Mouse (Mus musculus) retina, postnatal 1 day (tissue): ENCODE measurements around the gene Napepld.
A peak's percentile ranks its signal among the peaks of the same experiment; 100 is the strongest.
"Not testable (repeated sequence)": the region's sequence is repeated elsewhere in the genome, so short reads cannot be mapped to it uniquely, and the experiment has no call there.

Experiments used
- DNase-seq: peaks from one replicate; pipeline ENCODE4 v3.0.0-alpha.2; 2012

Gene Napepld

GRCm38 (mm10) chr5:21701351-21702008 lies at the start of gene Napepld:
Gene Napepld, minus strand, starts transcription at chr5:21701396.
- DNase-seq = peak; percentile 98

GRCm38 (mm10) chr5:21745966-21746365 lies 44.8 kb upstream of the Napepld start:
- DNase-seq = no peak

- DNase-seq = no peak
Measured at GRCm38 (mm10) chr5:21744651-21745050, 43.5 kb upstream of the Napepld start.

- no peak for DNase-seq
Measured at GRCm38 (mm10) chr5:21743606-21744005, 42.4 kb upstream of the Napepld start.

GRCm38 (mm10) chr5:21739881-21740280 lies 38.7 kb upstream of the Napepld start:
- DNase-seq = no peak

GRCm38 (mm10) chr5:21739120-21739519 lies 37.9 kb upstream of the Napepld start:
- DNase-seq = no peak

- no peak for DNase-seq
Measured at GRCm38 (mm10) chr5:21737620-21738019, 36.4 kb upstream of the Napepld start.

- peak; percentile 94 for DNase-seq
Measured at GRCm38 (mm10) chr5:21736956-21737585, 35.9 kb upstream of the Napepld start, which contains the start of gene Pmpcb. Gene Pmpcb, plus strand, starts transcription at chr5:21737141.

- DNase-seq = no peak
Measured at GRCm38 (mm10) chr5:21736046-21736445, 34.9 kb upstream of the Napepld start.

- peak; percentile 65 for DNase-seq
Measured at GRCm38 (mm10) chr5:21735584-21735983, 34.4 kb upstream of the Napepld start.

- DNase-seq = no peak
Measured at GRCm38 (mm10) chr5:21735100-21735499, 33.9 kb upstream of the Napepld start.

- DNase-seq = peak; percentile 97
Measured at GRCm38 (mm10) chr5:21732930-21733329, 31.7 kb upstream of the Napepld start.

GRCm38 (mm10) chr5:21732177-21732911 lies 31.1 kb upstream of the Napepld start:
- DNase-seq = peak; percentile 74

- DNase-seq = no peak
Measured at GRCm38 (mm10) chr5:21729107-21729506, 27.9 kb upstream of the Napepld start.

GRCm38 (mm10) chr5:21724872-21725271 lies 23.7 kb upstream of the Napepld start:
- peak; percentile 44 for DNase-seq

GRCm38 (mm10) chr5:21724427-21724826 lies 23.2 kb upstream of the Napepld start:
- peak; percentile 37 for DNase-seq

- no peak for DNase-seq
Measured at GRCm38 (mm10) chr5:21719209-21719608, 18.0 kb upstream of the Napepld start.

GRCm38 (mm10) chr5:21718546-21718945 lies 17.4 kb upstream of the Napepld start:
- DNase-seq = no peak

- no peak for DNase-seq
Measured at GRCm38 (mm10) chr5:21717165-21717715, 16.0 kb upstream of the Napepld start.

- no peak for DNase-seq
Measured at GRCm38 (mm10) chr5:21714447-21714846, 13.3 kb upstream of the Napepld start.

GRCm38 (mm10) chr5:21712127-21712715 lies 11.0 kb upstream of the Napepld start:
- no peak for DNase-seq

- not testable (repeated sequence) for DNase-seq
Measured at GRCm38 (mm10) chr5:21708011-21708410, 6.8 kb upstream of the Napepld start.

GRCm38 (mm10) chr5:21706546-21706945 lies 5.3 kb upstream of the Napepld start:
- DNase-seq = no peak
